Mouse (Mus musculus): ENCODE results near the gene Cables2.

DNA sequence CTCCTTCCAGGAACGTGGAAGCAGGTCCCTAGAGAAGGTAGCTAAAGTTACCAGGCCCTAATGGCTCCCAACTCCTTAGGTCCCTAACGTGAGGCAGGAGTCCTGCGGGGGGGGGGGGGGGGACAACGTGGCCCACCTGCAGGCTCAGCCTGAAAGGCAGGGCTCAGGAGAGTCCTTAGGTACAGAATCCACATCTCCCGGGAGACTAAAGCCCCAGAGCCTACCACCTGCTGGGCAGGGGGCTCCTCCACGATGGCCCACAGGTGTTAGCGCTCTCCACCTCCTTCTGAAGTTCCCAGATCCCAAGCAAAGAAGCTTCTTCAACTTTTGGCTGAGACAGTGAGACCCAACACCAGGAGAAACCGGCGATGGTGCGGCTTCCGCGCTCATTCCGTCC is 48.7 kb downstream of the Cables2 start:
- TF ChIP-seq CTCF (IDR thresholded peaks at IDR 0.05; ENCODE audit: low read depth) = no peak
- TF ChIP-seq EP300 (optimal IDR thresholded peaks at IDR 0.05) = no peak

Measured in stomach, postnatal 0 days (tissue).